Mouse (Mus musculus) left cerebral cortex, adult 8-10 months (tissue): ENCODE results near the gene Adgb. TPM values are rescaled to one million over a fixed set of nuclear protein-coding genes. Genes with fewer than 3 reads are reported as not detected.
A peak's percentile ranks its signal among the peaks of the same experiment; 100 is the strongest.

Experiments
- DNase-seq, 2 experiments: peaks; one replicate each; pipeline ENCODE4 v3.0.0; 2022; ENCODE audit warnings: low spot score in 2 of 2
- total RNA-seq, 4 experiments: library from RNA; stranded (reverse); gene quantifications; 2 replicates each; pipeline ENCODE4 v1.2.4; 2022

The Adgb gene
- total RNA-seq, 4 experiments from 2014 or later: 0.41 to 0.65 (median 0.56) TPM

- no peak for DNase-seq
Measured at GRCm38 (mm10) chr10:10352184-10352583, 119.9 kb downstream of the Adgb start.

DNA sequence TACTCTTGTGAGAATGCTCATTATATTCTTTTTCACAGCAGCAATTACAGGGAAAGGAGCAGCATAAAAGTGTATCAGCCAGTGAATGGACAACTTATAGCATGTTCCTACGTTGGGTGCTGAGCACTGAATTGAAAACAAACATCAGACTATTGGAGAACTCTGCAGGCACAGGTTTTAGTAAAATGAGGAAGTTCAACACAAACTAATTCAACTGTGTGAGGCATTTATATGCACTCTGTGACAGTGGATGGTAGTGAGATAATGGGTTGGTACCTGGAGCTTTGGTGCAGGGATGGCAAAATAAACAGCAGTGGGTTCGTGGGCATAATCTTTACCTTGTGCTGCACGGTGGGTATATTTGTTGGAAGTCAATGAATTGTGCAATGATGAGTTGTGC lies 121.6 kb downstream of the Adgb start:
- no peak for DNase-seq

DNA sequence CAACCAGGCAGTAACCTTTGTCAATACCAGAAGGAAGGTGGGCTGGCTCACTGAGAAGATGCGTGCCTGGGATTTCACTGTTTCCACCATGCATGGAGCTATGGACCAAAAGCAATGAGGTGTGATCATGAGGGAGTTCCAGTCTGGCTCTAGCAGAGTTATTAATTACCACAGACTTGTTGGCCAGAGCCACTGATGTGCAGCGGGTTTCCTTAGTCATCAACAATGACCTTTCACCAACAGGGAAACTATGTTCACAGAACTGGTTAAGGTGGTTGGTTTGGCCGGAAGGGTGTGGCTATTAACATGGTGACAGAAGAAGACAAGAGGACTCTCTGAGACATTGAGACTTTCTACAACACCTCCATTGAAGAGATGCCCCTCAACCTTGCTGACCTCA lies 128.2 kb downstream of the Adgb start:
- DNase-seq: no peak

DNA sequence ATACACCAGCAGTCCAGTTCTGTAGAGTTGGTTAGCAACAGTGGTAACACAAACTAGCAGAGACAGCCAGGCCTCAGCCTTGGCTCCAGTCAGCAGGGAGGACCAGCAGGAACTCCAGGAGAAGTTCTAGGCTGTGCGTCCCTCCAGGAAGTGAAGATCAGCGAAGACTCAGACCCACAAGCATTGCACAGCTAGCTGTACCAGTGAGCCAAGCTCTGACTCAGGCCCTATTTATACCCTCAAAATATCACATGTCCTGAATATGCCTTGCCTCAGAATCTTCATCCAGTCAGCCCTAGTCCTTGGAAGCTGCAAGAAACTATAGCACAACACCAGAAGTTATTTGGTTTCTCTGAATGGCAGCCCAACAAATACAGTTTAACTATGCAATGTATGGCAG lies 146.6 kb downstream of the Adgb start:
- peak in 1 of 2 experiments; percentile 45 for DNase-seq

GRCm38 (mm10) chr10:10322961-10323360 lies 149.2 kb downstream of the Adgb start:
- peak in 1 of 2 experiments; percentile 53 for DNase-seq

DNA sequence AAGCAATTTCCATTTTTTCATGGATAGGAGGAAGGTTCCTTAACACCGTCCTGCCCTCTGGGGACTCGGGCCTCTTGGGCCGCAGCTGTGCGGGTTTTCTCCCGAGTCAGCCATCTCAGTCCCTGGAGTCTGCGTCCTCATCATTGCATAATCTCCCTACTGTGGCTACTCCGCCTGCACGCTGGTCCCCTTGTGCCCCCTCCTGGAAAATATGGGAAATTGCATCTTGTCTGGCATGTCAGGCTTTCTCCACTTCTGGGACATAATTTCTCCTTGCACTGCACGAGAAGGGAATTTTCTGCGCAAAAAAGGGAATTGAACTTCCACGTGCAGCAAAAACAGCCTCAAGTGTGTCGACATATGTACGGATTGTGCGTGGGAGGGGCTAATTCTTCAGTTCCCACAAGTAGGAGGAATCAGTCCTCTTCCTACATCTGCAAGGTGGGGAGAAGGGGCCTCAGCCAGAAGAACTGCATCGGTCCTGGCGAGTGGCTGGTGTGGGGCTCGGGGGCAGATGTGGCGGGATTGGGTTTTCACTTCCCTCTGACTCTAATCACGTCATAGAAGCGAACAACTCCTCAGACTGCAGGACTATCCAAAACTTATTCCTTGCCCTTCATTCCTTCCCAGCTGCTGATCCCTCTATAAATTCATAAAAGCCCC lies 150.9 kb downstream of the Adgb start:
- peak; percentile 42 to 69 for DNase-seq

DNA sequence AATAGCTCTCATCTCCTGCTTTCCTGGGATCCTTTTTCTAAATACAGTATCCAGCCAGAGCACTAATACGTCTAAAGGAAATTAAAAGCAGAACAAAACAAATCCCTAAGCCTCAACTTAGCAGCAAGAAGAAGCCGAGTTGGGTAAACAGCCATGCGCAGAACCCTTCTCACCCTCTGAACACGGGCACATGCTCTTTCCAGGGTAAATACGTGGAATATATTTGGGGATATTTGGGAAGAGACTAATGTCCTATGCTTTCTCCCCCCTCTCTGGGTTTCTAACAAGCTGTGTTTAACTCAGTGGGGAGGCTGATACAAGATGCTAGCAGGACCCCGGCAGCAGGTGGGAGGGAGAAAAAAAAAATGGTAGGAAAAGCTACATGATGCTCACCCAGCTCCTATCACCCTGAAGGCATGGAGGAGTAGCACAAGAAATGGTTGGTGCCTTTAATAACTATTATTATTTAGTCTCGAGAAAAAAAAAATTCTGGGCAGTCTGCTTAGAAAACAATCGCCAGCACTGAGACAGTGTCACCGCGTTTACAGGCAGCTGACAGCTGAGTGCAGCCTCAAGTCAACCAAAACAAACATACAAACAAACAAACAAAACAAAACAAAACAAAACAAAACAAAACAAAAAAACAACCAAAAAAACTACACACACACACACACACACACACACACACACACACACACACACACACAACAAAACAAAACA lies 151.6 kb downstream of the Adgb start:
- no peak for DNase-seq

DNA sequence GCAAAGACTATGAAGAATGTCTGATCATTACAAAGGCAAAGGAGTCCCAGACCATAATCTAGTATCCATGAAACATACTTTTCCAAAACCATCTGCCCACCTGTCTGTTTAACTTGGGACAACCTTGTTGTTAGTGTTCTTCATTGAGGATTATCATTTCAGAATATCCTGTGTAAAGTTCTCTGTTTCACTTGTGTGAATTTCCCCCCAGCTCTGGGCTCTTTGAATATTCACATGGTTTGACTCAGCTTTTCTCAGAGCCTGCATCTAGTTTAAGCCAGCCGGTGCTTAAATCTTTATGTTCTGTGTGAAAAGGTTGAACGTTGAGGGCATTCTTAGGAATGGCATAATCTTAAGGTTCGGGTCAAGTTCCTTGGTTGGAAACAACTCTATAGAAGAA lies 154.0 kb downstream of the Adgb start:
- no peak for DNase-seq

GRCm38 (mm10) chr10:10315631-10316030 lies 156.5 kb downstream of the Adgb start:
- no peak for DNase-seq

DNA sequence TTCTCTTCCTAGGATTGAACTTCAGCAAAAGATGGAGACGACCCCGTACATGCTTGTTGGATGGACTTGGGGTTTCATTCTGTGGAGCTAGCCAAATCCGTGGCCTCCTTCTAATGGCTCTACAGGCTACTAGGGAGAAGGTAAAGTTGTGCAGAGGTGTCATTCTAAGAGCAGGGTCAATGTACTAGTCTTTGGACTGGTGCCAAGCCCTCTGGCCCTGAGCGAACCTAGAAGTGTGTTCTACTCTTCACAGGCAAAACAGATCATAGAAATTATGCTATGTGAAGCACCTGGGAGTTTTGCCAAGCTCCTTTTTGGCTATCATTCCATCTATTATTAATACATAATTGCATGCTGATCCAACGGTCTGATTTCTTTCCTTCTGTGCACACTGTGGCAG lies 157.6 kb downstream of the Adgb start:
- no peak for DNase-seq

DNA sequence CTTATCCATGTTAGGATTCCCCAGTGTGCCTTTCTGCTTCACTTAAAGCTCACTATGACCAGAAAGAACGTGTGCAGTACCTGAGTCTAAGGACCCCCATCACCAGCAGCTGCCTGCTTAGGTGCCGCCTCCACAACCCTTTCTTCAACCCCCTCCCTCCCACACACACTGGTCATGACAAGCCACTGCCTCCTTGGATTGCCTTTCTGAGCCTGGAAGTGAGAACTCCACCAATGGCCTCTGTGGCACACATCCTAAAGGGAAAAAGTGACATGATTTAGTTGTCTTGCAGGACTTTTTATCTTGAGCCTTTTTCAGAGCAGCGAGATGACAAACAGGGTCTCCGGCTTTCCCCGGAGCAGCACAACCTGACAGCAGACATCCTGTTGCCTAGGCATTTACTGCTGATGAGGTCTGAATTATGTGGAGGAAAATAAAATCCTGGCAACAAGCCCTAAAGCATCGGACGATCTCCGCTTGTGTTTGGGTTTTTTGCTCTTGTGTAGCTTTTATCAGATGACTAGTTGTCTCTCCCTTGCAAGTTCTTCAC lies 162.2 kb downstream of the Adgb start:
- DNase-seq: no peak

- no peak for DNase-seq
Measured at GRCm38 (mm10) chr10:10309056-10309455, 163.1 kb downstream of the Adgb start.

DNA sequence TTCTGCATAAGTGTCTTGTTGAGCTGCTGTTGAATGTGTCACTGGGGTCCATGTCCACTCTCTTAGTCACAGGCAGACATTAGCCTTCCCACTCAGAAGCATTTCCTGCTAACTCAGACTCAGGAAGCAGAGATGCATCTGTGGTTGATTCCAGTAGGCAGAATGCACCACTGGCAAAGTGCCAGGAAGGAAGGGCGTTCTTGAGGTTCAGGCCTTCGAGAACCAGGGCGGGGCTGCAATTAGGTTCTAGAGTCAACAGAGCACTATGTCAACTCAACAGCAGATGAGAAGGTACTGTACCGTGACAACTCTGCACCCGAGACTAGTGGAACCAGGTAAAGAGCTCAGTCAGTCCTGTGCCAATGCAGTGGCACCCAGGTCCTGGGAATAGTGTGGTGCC lies 164.7 kb downstream of the Adgb start:
- DNase-seq: no peak

DNA sequence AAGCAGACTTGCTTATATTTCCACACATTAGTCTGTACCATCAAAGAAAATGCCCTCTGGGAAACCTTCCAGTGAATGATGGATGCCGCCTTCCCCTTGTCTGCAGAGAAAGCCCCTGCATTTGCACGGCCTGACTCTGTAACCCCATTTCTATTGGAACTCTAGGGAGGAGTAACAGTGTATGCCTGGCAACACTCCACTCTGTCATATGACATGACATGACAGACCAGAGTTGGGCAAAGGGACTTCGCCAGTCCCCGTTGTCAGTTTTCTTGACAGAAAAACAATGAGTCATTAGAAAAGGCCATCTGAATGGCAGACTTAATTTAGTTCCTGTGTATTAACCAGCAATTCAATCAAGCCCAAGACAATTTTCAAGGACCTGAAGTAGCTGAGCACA lies 167.8 kb downstream of the Adgb start:
- no peak for DNase-seq

DNA sequence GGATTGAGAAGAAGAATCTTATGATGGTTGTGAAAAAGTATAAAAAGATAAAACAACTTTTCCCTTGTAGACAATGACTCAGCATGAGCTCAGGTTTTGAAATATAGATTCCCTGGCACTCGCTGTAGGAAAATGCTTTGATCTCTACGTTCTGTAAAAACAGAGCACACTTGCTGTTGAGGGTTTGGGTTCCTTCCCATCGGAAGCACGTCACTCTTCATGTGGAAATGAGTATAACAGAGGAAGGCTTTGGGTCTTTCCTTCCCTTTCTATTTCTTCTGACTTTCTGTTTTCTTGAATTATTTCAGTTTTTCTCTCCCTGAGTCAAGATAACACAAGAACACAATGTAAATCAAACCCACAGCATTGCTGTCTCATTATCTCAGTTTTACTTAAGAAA lies 170.4 kb downstream of the Adgb start:
- DNase-seq: no peak

DNA sequence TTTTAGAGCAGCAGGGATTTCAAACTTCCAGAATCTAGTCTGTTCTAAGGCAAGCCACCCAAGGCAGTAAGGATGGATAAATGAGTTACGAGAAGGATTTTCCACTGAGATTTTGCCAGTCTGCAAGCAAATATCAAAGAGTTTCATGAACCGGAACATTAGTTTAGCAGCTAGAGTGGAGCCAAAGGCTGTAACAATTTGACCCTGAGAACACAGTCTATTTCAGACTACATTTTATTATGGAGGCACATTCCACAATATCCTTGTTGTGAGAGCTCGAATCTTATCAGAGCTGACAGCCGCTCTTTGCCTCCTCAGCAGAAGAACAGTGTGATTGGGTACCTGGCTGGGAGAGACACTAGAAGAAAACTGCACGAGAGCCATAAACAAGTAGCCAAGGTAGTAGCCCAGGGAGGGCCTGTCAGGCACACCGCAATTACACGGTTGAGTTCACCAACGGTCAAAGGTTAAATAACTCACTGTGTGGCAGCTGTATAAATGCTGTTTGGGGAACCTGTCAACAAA lies 171.1 kb downstream of the Adgb start:
- no peak for DNase-seq

DNA sequence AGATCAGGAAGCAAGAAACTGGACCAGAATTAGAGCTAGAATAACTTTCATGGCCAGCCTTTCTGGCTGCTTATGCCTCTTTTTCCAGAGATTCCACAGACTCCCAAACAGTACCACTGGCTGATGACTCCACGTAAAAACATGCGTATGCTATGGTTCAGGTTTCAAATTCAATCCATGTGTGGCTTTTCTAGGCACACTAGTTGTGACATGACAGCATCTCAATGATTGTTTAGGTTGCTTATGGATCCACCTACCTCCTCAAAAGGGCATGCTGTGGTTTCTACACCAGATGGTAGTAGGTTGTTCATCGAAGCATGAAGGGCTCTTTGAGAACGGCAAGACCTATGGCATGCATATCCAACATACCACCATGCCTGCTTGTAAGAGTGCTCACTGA lies 172.1 kb downstream of the Adgb start:
- no peak for DNase-seq

GRCm38 (mm10) chr10:10287221-10287867 lies 184.8 kb downstream of the Adgb start:
- no peak for DNase-seq
